Mouse (Mus musculus): ENCODE data around the gene Osr1. TPM values are rescaled to one million over a fixed set of nuclear protein-coding genes. Genes with fewer than 3 reads are reported as not detected.

The Osr1 gene
- total and polyA plus RNA-seq, 3 experiments, result not detected

GRCm38 (mm10) chr12:9574244-9574871 is 4.4 kb downstream of the Osr1 start:
- DNase-seq (ENCODE audit: extremely low read depth), result no peak
- in situ Hi-C loops (cut with MboI; ENCODE audit: low pct_ligation_motif_present, low pct_unique_long_range_greater_than_20kb, low sequenced_read_pairs), result loop anchor here (10.0 kb wide), 1 partner anchor 860 kb away; no protein-coding TSS in a partner anchor

GRCm38 (mm10) chr12:9575158-9576042 is 5.5 kb downstream of the Osr1 start:
- Histone ChIP-seq H3K27me3 (replicated peaks) (no peaks in the 10 kb centered on the region), H3K79me2 (replicated peaks; ENCODE audit: control insufficient read depth, extremely low read depth, insufficient read depth, poor library complexity, severe bottlenecking) (no peaks in the 10 kb centered on the region), H3K4me3 (replicated peaks in 1 of 3; ENCODE audit: low read depth in 2 of 3, low read length in 2 of 3, poor library complexity in 1 of 3) (no peak overlapping the region), H3K4me1 (ENCODE audit: control insufficient read depth in 1 of 2, insufficient read depth in 2 of 2) (0 out of 4 replicates have a peak, but pooled peaks cover 0 to 4% of the 10 kb centered on the region in 2 experiments), H3K9me3 (replicated peaks; ENCODE audit: low read length) (no peaks in the 10 kb centered on the region), H3K36me3 (replicated peaks in 1 of 2; ENCODE audit: control insufficient read depth in 1 of 2, insufficient read depth in 1 of 2, low read length in 1 of 2) (no peaks in the 10 kb centered on the region), H3K27ac (ENCODE audit: insufficient read depth, low read depth) (no peak overlapping the region), H3K4me2 (ENCODE audit: insufficient read depth, low read depth, poor library complexity, severe bottlenecking) (no peak overlapping the region), H3K9ac (ENCODE audit: insufficient read depth, low read depth) (no peak overlapping the region)
- DNase-seq (ENCODE audit: extremely low read depth), result no peak
- dilution Hi-C loops (cut with MboI; ENCODE audit: extremely low pct_ligation_motif_present, extremely low pct_unique_long_range_greater_than_20kb, low sequenced_read_pairs), result no loop called here
- in situ Hi-C loops (cut with MboI; ENCODE audit: low pct_ligation_motif_present, low pct_unique_long_range_greater_than_20kb, low sequenced_read_pairs), result loop anchor here (10.0 kb wide), 1 partner anchor 859 kb away; no protein-coding TSS in a partner anchor
- TF ChIP-seq HCFC1 (IDR thresholded peaks at IDR 0.05; ENCODE audit: low read depth, low read length), result no peak
- TF ChIP-seq USF2 (conservative IDR thresholded peaks at IDR 0.05; ENCODE audit: low read depth, low read length), result no peak
- TF ChIP-seq E2F4 (IDR thresholded peaks at IDR 0.05; ENCODE audit: insufficient replicate concordance, low read depth, low read length), result no peak
- TF ChIP-seq IRF4 (IDR thresholded peaks at IDR 0.05; ENCODE audit: low read depth, low read length), result no peak
- no peak for TF ChIP-seq EP300 (IDR thresholded peaks at IDR 0.05; ENCODE audit: low read length)
- no peak for TF ChIP-seq TCF12 (IDR thresholded peaks at IDR 0.05; ENCODE audit: low read depth, low read length)
- TF ChIP-seq MYC (IDR thresholded peaks at IDR 0.05; ENCODE audit: low read depth, low read length), result no peak
- no peak for TF ChIP-seq POLR2A (IDR thresholded peaks at IDR 0.05; ENCODE audit: low read depth, low read length)
- no peak for TF ChIP-seq ZNF384 (IDR thresholded peaks at IDR 0.05; ENCODE audit: low read depth, low read length)
- TF ChIP-seq CTCF (conservative IDR thresholded peaks at IDR 0.05 in 1 of 2, IDR thresholded peaks at IDR 0.05 in 1 of 2; ENCODE audit: low read depth in 2 of 2, low read length in 2 of 2), result no peak
- TF ChIP-seq ETS1 (conservative IDR thresholded peaks at IDR 0.05; ENCODE audit: low read depth, low read length), result no peak
- no peak for TF ChIP-seq USF1 (IDR thresholded peaks at IDR 0.05; ENCODE audit: low read depth, low read length)
- no peak for TF ChIP-seq TBP (conservative IDR thresholded peaks at IDR 0.05; ENCODE audit: low read depth, low read length)
- TF ChIP-seq MAX (IDR thresholded peaks at IDR 0.05; ENCODE audit: low read length), result no peak
- TF ChIP-seq MEF2A (IDR thresholded peaks at IDR 0.05; ENCODE audit: borderline replicate concordance, low read depth, low read length), result no peak
- TF ChIP-seq ZC3H11A (IDR thresholded peaks at IDR 0.05; ENCODE audit: low read depth, low read length), result no peak
- no peak for TF ChIP-seq SIN3A (IDR thresholded peaks at IDR 0.05; ENCODE audit: low read length)

More at GRCm38 (mm10) chr12:9574244-9574871, 4.4 kb downstream of the Osr1 start:
- Histone ChIP-seq H3K27ac (ENCODE audit: insufficient read depth, low read depth) (no peak overlapping the region), H3K27me3 (replicated peaks) (no peaks in the 10 kb centered on the region), H3K36me3 (replicated peaks in 1 of 2; ENCODE audit: control insufficient read depth in 1 of 2, insufficient read depth in 1 of 2, low read length in 1 of 2) (no peaks in the 10 kb centered on the region), H3K9me3 (replicated peaks; ENCODE audit: low read length) (no peaks in the 10 kb centered on the region), H3K4me2 (ENCODE audit: insufficient read depth, low read depth, poor library complexity, severe bottlenecking) (no peak overlapping the region), H3K4me1 (ENCODE audit: control insufficient read depth in 1 of 2, insufficient read depth in 2 of 2) (peaks cover 0 to 6% of the 10 kb centered on the region in 2 experiments; a peak in 1 of 4 replicates), H3K9ac (ENCODE audit: insufficient read depth, low read depth) (no peak overlapping the region), H3K4me3 (replicated peaks in 1 of 3; ENCODE audit: low read depth in 2 of 3, low read length in 2 of 3, poor library complexity in 1 of 3) (no peak overlapping the region), H3K79me2 (replicated peaks; ENCODE audit: control insufficient read depth, extremely low read depth, insufficient read depth, poor library complexity, severe bottlenecking) (no peaks in the 10 kb centered on the region)
- dilution Hi-C loops (cut with MboI; ENCODE audit: extremely low pct_ligation_motif_present, extremely low pct_unique_long_range_greater_than_20kb, low sequenced_read_pairs), result no loop called here
- TF ChIP-seq ETS1 (conservative IDR thresholded peaks at IDR 0.05; ENCODE audit: low read depth, low read length), result no peak
- TF ChIP-seq NRF1 (IDR thresholded peaks at IDR 0.05; ENCODE audit: low read depth, low read length), result no peak
- no peak for TF ChIP-seq SIN3A (IDR thresholded peaks at IDR 0.05; ENCODE audit: low read length)
- TF ChIP-seq BHLHE40 (IDR thresholded peaks at IDR 0.05; ENCODE audit: low read depth, low read length), result no peak
- no peak for TF ChIP-seq TBP (conservative IDR thresholded peaks at IDR 0.05; ENCODE audit: low read depth, low read length)
- TF ChIP-seq MAFK (IDR thresholded peaks at IDR 0.05; ENCODE audit: insufficient replicate concordance, low read length), result no peak
- no peak for TF ChIP-seq MXI1 (IDR thresholded peaks at IDR 0.05; ENCODE audit: low read depth, low read length)
- TF ChIP-seq CTCF (conservative IDR thresholded peaks at IDR 0.05 in 1 of 2, IDR thresholded peaks at IDR 0.05 in 1 of 2; ENCODE audit: low read depth in 2 of 2, low read length in 2 of 2), result no peak
- TF ChIP-seq ZKSCAN1 (IDR thresholded peaks at IDR 0.05; ENCODE audit: borderline replicate concordance, low read depth, low read length), result no peak
- TF ChIP-seq HCFC1 (IDR thresholded peaks at IDR 0.05; ENCODE audit: low read depth, low read length), result no peak
- TF ChIP-seq NELFE (IDR thresholded peaks at IDR 0.05; ENCODE audit: low read depth, low read length), result no peak
- no peak for TF ChIP-seq GABPA (IDR thresholded peaks at IDR 0.05; ENCODE audit: insufficient replicate concordance, low read depth, low read length)
- no peak for TF ChIP-seq JUND (conservative IDR thresholded peaks at IDR 0.05; ENCODE audit: low read depth, low read length)
- TF ChIP-seq MYC (IDR thresholded peaks at IDR 0.05; ENCODE audit: low read depth, low read length), result no peak
- TF ChIP-seq USF2 (conservative IDR thresholded peaks at IDR 0.05; ENCODE audit: low read depth, low read length), result no peak
- TF ChIP-seq ZNF384 (IDR thresholded peaks at IDR 0.05; ENCODE audit: low read depth, low read length), result no peak
- TF ChIP-seq ZC3H11A (IDR thresholded peaks at IDR 0.05; ENCODE audit: low read depth, low read length), result no peak
- no peak for TF ChIP-seq SMC3 (IDR thresholded peaks at IDR 0.05; ENCODE audit: low read depth, low read length)
- no peak for TF ChIP-seq MAX (IDR thresholded peaks at IDR 0.05; ENCODE audit: low read length)
